Mouse (Mus musculus): ENCODE measurements around the gene Afdn.

DNA sequence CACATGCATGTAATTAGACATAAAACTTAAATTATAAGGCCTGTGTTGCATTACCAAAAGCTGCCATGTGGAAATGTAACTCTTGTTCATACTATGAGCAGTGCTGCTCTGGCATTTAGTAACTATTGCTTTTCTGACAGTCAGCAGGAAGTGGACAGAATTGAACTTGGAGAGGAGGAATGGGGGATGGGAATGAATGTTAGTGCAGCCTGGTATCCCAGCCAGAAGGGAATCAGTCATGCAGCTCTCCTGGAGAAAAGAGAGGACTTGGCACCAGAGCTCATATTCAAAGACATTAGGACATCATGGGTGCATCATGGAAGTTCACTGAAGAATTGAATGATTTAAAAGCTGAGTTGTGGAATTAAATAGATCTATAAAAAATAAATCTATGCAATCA lies 117.1 kb downstream of the Afdn start:
- TF ChIP-seq EP300 (optimal IDR thresholded peaks at IDR 0.05) (no peak), CTCF (IDR thresholded peaks at IDR 0.05; ENCODE audit: low read depth) (no peak)
